Mouse (Mus musculus): ENCODE data around the gene Tmem126b.
A peak's percentile ranks its signal among the peaks of the same experiment; 100 is the strongest.

Tmem126b gene

DNA sequence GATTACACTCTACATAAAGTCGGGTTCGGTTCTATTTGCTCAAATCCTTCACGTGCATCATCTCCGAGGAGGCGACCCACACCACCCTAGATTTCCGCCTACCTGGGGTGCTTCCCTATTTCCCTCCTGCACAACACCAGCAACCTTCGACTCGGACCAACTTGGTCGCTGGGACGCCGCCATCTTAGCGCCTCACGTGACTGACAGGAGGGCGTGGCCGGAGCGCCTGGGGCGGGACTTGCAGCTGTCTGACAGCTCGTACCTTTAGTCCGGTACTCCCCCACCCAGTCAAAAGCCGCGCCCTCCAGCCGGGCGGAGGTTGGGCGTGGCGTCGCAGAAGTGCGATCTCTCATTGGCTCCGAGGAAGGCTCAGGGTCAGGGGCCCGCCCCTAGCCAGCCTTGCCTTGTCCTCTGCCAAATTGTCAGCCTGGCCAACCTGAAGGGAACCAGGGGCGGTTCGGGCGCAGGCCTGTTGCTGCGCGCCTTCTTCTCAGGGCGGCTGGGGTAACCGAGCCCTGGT is at the start of gene Tmem126b:
TSS of gene Tmem126b (minus strand) at position 209 of the 520 bp plus-strand sequence.
- DNase-seq (ENCODE audit: low read depth, low spot score) = peak; percentile 91

- DNase-seq (ENCODE audit: low read depth, low spot score) = peak; percentile 46
Observed at GRCm38 (mm10) chr7:90512293-90512692, 36.5 kb upstream of the Tmem126b start.

DNA sequence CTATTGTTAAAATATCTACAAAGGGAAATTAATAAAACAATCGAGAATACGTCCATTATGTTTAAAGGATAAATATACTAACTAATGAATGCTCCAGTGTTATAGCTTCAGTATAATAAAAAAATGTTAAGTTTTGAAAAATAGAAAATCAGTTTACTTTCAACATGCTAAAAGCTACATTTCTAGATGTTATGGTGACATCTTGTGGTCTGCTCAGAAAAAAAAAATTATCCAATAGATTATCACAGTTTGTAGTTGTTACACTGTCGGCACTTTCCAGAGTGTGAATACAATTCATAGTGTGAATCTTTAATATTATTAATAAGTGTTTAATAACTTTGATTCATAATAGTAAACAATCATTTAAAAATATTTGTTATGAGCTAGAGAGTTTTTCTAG is 32.3 kb upstream of the Tmem126b start:
- no peak for DNase-seq (ENCODE audit: low read depth, low spot score)

- no peak for DNase-seq (ENCODE audit: low read depth, low spot score)
Observed at GRCm38 (mm10) chr7:90482607-90483006, 6.8 kb upstream of the Tmem126b start.

GRCm38 (mm10) chr7:90476313-90477245 is 778 bp upstream of the Tmem126b start, which contains the start of gene Dlg2:
Dlg2 (plus strand) TSS chr7:90476672.
- DNase-seq (ENCODE audit: low read depth, low spot score) = no peak

- no peak for DNase-seq (ENCODE audit: low read depth, low spot score)
Observed at GRCm38 (mm10) chr7:90473511-90473910, 2.3 kb downstream of the Tmem126b start.

DNA sequence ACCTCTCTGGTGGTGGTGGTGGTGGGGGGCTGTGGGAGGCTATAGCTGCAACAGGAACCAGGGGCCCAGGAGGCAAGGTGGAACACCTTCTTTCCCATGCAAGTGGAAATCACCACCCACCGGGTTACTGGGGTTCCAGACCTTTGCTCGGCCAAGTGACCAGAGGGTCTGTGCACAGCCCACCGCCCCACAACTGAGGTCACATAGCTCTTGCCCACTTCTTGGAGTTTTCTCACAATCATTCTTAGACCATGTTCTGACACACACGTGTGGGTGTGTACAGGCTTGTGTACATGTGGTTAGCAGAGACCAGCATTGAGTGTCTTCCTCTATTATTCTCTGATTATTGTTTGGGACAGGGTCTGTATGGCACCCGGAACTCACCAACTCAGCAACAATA is 14.4 kb downstream of the Tmem126b start:
- DNase-seq (ENCODE audit: low read depth, low spot score) = no peak

DNA sequence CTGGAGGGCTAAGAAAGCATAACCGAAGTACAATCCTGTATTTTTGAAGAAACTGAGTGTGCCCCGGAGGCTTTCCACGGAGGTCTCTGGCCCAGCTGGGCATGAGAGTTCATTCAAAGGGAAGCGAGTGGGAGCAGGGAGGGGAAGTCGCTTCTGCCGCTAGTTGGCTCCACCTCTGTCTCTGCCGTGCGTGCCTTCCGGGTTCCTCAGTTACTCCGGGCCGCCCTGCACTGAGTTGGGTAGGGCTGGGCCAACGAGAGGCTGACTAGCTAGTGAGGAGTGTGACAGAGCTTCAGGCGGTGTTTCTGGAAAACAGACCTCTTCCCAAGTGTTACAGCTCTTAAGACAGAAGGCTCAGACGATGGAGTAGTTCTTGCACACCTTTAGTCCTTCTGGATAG is 14.9 kb downstream of the Tmem126b start:
- DNase-seq (ENCODE audit: low read depth, low spot score) = no peak

GRCm38 (mm10) chr7:90460330-90460729 is 15.5 kb downstream of the Tmem126b start:
- no peak for DNase-seq (ENCODE audit: low read depth, low spot score)

- DNase-seq (ENCODE audit: low read depth, low spot score) = no peak
Observed at GRCm38 (mm10) chr7:90457517-90457916, 18.3 kb downstream of the Tmem126b start.

DNA sequence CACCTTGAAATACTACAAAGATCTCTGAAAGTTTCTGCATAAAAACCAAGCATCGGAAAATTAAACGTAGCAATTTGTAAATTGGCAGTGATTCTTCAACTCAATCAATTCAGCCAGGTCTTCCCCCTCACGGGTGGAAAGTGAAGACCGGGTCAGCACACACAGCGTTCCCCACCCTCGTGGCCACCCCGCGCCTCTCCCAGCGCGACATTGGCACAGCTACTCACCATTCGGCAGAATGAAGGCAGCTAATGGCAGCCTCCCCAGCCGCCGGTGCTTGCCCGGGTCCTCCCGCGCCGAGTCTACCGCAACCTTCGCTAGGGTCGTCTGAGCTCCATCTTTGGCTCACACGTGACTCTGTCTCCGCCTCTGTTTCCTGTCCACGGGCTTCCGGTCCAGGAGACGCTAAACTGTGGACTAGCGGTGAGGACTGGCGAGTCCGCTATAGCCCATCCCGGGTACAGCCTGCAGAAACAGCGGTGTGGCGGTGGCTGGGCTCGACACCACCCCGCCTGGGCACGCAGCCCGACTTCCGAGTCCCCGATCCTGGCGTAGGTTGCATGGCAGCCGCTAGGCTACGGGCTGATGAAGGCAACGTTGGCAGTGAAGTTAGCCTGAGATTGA is 18.8 kb downstream of the Tmem126b start, which contains the start of gene Tmem126a:
TSS of gene Tmem126a (minus strand) at position 385 of the 624 bp plus-strand sequence.
- DNase-seq (ENCODE audit: low read depth, low spot score) = peak; percentile 80

DNA sequence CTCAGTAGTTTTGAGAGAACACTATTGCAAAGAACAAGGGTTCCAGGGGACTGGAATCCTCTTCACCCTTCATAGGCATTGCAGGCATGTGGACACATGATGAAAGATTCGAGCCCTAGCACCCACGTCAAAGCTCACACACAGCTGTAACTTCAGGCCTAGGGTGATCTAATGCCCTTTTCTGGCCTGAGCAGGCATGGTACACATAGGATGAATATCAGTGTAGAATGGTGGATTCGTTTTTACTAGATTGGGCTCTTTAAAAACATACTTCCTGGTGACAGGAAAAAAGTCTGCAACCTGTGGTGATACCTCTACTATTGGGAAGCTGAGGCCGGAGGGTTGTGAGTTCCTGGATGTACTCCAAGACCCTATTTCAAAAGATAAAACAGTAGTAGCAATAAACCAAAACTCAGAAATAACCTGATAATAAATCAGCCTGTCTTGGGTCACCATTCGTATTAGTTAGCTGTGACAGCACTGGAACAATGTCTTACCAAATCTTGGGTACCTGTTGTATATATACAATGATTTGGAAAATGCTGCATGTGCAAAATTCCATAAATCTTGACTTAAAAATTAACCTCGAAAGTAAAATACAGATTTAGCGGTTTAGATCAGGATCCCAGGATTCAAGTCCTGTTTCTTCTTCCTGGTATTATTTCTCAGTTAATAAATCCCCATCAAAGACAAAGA is 19.5 kb downstream of the Tmem126b start:
- DNase-seq (ENCODE audit: low read depth, low spot score) = no peak

- DNase-seq (ENCODE audit: low read depth, low spot score) = no peak
Observed at GRCm38 (mm10) chr7:90444206-90444605, 31.6 kb downstream of the Tmem126b start.

DNA sequence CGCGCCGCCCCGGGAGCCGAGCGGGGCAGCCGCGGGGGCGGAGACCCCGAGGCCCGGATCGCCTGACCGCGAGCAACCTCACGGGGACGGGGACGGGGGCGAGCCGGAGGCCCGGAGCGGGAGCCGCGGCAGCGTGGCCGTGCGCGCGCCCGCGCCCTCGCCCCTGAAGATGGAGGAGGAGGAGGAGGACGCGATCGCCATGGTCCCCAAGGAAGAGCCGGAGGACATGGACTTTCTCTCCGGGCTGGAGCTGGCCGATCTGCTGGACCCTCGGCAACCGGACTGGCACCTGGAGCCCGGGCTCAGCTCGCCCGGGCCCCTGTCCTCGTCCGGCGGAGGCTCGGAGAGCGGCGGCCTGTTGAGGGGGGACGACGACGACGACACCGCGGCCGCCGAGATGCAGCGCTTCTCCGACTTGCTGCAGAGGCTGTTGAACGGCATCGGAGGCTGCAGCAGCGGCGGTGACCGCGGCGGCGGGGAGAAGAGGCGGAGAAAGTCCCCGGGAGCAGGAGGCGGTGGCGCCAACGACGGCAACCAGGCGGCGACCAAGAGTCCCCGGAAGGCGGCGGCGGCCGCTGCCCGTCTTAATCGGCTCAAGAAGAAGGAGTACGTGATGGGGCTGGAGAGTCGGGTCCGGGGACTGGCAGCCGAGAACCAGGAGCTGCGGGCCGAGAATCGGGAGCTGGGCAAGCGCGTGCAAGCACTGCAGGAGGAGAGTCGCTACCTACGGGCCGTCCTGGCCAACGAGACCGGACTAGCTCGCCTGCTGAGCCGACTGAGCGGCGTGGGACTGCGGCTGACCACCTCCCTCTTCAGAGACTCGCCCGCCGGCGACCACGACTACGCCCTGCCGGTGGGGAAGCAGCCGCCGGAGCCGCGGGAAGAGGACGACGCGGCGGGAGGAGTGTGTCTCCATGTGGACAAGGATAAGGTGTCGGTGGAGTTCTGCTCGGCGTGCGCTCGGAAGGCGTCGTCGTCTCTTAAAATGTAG is 32.4 kb downstream of the Tmem126b start:
- peak; percentile 36 for DNase-seq (ENCODE audit: low read depth, low spot score)

DNA sequence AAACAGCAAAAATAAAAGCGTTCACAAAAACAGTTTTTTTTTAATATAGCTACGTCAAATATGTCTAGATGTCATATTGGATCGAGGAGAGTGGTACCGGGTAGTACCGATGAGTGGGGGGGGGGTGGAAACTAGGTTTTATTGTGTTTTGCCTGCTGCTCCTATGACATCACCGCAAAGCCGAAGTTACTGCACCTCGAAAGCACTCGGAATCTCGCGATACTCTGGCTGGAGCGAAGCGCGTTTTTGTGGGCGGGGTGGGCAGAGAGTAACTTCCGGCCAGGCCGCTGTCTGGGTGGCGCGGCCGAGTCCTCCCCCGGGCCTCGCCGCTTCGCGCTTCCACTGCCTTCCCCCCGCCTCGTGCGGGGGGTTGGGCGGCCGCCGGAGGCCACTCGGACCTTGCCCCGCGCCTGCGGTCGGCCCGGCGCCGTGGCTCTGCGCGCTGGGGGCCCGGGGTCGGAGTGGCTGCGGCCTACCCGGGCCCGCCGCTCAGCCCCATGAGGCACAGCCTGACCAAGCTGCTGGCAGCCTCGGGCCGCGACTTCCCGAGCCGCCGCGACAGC is 33.2 kb downstream of the Tmem126b start, which contains the start of gene Crebzf:
TSS of gene Crebzf (plus strand) at position 212 of the 563 bp plus-strand sequence.
- peak; percentile 97 for DNase-seq (ENCODE audit: low read depth, low spot score)

DNA sequence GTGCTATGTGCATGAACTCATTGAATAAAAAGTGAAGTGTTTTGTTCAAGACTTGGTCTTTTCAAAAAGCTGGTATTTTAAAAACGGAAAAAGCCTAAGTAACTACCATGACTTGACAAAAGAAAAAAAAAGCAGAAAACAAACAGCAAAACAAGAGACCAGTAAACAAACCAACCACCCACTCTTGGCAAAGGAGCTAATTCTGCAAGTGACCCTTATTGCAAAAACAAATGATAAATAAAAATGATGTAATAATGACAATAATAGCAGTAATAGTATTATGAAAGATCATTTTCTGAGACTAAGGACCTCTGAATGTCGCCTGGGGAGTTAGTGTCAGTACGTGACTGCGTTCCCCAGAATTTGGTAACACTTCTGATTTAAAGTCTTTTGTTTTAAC is 33.7 kb downstream of the Tmem126b start:
- peak; percentile 28 for DNase-seq (ENCODE audit: low read depth, low spot score)

GRCm38 (mm10) chr7:90440044-90440443 is 35.8 kb downstream of the Tmem126b start:
- DNase-seq (ENCODE audit: low read depth, low spot score) = no peak

DNA sequence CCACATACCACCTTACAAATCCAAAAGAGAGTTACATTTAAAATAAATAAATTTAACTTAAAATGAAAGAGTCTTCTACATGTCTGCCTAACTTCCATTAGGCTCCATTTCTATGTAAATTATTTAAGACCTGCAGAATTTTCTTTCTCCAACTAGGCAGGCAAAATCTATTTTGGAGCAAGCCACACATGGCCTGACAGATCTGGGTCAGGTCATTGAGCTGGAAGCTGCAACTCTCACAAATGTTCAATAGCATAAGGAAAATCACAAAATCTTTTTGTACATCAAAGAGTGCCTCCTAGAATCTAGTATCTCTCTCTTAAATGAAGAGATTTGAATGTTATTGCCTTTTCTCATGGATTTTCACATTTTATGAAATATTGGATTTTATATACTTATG is 43.6 kb downstream of the Tmem126b start:
- no peak for DNase-seq (ENCODE audit: low read depth, low spot score)

GRCm38 (mm10) chr7:90427006-90427405 is 48.8 kb downstream of the Tmem126b start:
- no peak for DNase-seq (ENCODE audit: low read depth, low spot score)
